Mouse (Mus musculus): ENCODE measurements around the gene Rnd2.

GRCm38 (mm10) chr11:101417101-101417855, 47.5 kb upstream of the Rnd2 start, which contains the start of gene Aarsd1:
- TF ChIP-seq CTCF (IDR thresholded peaks at IDR 0.05; ENCODE audit: extremely low read depth, insufficient read length, insufficient replicate concordance, low read depth, low read length) (no peak), POLR2A (IDR thresholded peaks at IDR 0.05; ENCODE audit: low read depth, low read length) (no peak)

Measured in small intestine, adult 2 months (tissue).